Comparison of ENCODE assay signal across 9 mouse cellular contexts in the genomic region with DNA sequence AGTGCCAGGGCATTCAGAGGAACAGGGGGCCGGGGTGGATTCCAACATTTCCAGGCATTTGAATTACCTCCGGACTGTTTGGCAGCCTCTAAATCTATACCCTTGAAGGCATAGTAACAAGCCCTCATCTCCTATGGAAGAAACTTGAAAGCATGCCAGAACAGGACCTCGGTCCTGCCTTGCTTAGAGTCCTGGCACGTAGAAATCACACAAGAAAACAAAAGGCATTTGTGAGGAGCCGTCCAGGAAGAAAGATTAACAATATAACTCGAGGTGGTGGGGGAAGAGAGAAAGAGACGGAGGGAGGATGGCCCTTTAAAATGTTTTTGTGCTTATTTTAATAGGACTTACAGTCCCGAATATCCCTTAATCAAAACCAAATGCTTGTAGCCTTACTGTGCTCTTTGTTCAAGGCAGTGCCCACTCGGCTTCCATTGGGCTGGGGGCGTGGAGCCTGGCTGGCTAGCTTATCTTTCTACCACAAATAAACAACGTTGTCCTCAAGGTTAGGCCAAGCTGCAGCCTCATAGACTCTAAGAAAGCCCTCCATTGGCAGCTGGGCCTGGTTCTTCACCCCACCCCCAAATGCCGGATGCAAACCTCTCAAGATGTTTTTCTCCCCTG.
DNase-seq lines count a peak whose midpoint lies in the region; ATAC-seq and TF ChIP-seq lines count a peak whose summit lies in the region.
"Had no signal": no experiment of that assay in that cellular context is flagged by ENCODE, and none has a peak within 500 bp of the region (broad histone marks: within the 10 kb centered on the region; RNA-seq: fewer than 3 reads in every experiment).

No protein-coding gene starts in this region.

- H3ac ChIP-seq in myocyte (ENCODE audit: control insufficient read depth, insufficient read length), result no peak overlapping the region

- no peaks in the 10 kb centered on the region for H3K27me3 ChIP-seq in kidney, embryonic 16.5 days (ENCODE audit: insufficient read depth, low read length)
- H3K27me3 ChIP-seq in embryonic facial prominence, embryonic 10.5 days (replicated peaks; ENCODE audit: low read depth, poor library complexity, severe bottlenecking), result no peaks in the 10 kb centered on the region
- H3K27me3 ChIP-seq in hindbrain, embryonic 12.5 days, result no peaks in the 10 kb centered on the region
- no peaks in the 10 kb centered on the region for H3K27me3 ChIP-seq in myocyte (ENCODE audit: control insufficient read depth, insufficient read depth, insufficient read length)

- H3K36me3 ChIP-seq in kidney, embryonic 16.5 days (ENCODE audit: insufficient read depth, low read length), result no peaks in the 10 kb centered on the region
- no peaks in the 10 kb centered on the region for H3K36me3 ChIP-seq in embryonic facial prominence, embryonic 10.5 days (replicated peaks)
- no peaks in the 10 kb centered on the region for H3K36me3 ChIP-seq in hindbrain, embryonic 12.5 days
- H3K36me3 ChIP-seq in myocyte (ENCODE audit: control insufficient read depth, insufficient read depth), result no peaks in the 10 kb centered on the region

- DNase-seq in kidney, postnatal 14 days, result no peak
- DNase-seq in embryonic facial prominence, embryonic 10.5 days (ENCODE audit: low spot score), result peak; percentile 73
- DNase-seq in frontal cortex, postnatal 25 days (ENCODE audit: low spot score in 2 of 2), result no peak
- no peak for DNase-seq in frontal cortex, postnatal 14 days (ENCODE audit: low spot score in 2 of 2)
- no peak for DNase-seq in adrenal gland, postnatal 36 days
- DNase-seq: kidney, postnatal 25 days had no signal

- 52% methylated on average over 12 of the region's 12 CpGs for WGBS in kidney, embryonic 16.5 days
- 29% methylated on average over 12 of the region's 12 CpGs for WGBS in embryonic facial prominence, embryonic 10.5 days
- 27% methylated on average over 12 of the region's 12 CpGs for WGBS in hindbrain, embryonic 12.5 days

- no peaks in the 10 kb centered on the region for H3K4me1 ChIP-seq in kidney, embryonic 16.5 days (ENCODE audit: insufficient read depth, low read length)
- H3K4me1 ChIP-seq in embryonic facial prominence, embryonic 10.5 days, result peaks cover 34% of the 10 kb centered on the region
- peaks cover 32% of the 10 kb centered on the region for H3K4me1 ChIP-seq in hindbrain, embryonic 12.5 days

- H3K4me3 ChIP-seq in kidney, embryonic 16.5 days (ENCODE audit: low read length), result no peak overlapping the region
- no peak overlapping the region for H3K4me3 ChIP-seq in embryonic facial prominence, embryonic 10.5 days
- H3K4me3 ChIP-seq in hindbrain, embryonic 12.5 days, result no peak overlapping the region
- no peak overlapping the region for H3K4me3 ChIP-seq in myocyte

- no peaks in the 10 kb centered on the region for H3K79me2 ChIP-seq in myocyte (ENCODE audit: control insufficient read depth, insufficient read depth)

- no peaks in the 10 kb centered on the region for H3K9me3 ChIP-seq in kidney, embryonic 16.5 days (ENCODE audit: low read length)
- no peaks in the 10 kb centered on the region for H3K9me3 ChIP-seq in embryonic facial prominence, embryonic 10.5 days
- no peaks in the 10 kb centered on the region for H3K9me3 ChIP-seq in hindbrain, embryonic 12.5 days (replicated peaks)

- no peak for TF ChIP-seq POLR2A in myocyte (IDR thresholded peaks at IDR 0.05; ENCODE audit: insufficient read length, low read depth)

- no peak overlapping the region for H3K27ac ChIP-seq in kidney, embryonic 16.5 days (ENCODE audit: low read length)
- H3K27ac ChIP-seq in embryonic facial prominence, embryonic 10.5 days (replicated peaks), result peak overlapping the region; percentile 85
- peak overlapping the region; percentile 74 for H3K27ac ChIP-seq in hindbrain, embryonic 12.5 days

- H3K9ac ChIP-seq in kidney, embryonic 16.5 days (replicated peaks; ENCODE audit: low read length), result no peak overlapping the region
- no peak overlapping the region for H3K9ac ChIP-seq in hindbrain, embryonic 12.5 days

- H3K4me2 ChIP-seq in kidney, embryonic 16.5 days (replicated peaks; ENCODE audit: low read depth, low read length), result 0 out of 2 replicates have a peak overlapping the region, but pooled peaks have one; percentile 5
- no peak overlapping the region for H3K4me2 ChIP-seq in hindbrain, embryonic 12.5 days (replicated peaks)
- H3K4me2 ChIP-seq in myocyte (ENCODE audit: low read depth), result peak overlapping the region; percentile 20

- no peak for ATAC-seq in kidney, embryonic 16.5 days (ENCODE audit: low FRiP score, low TSS enrichment)
- ATAC-seq in hindbrain, embryonic 12.5 days (ENCODE audit: low FRiP score), result peak; percentile 72

TF ChIP-seq in myocyte, 11 proteins besides CTCF, POLR2A, EP300 and RAD21:
- TF ChIP-seq USF1 (IDR thresholded peaks at IDR 0.05; ENCODE audit: low read depth) (no peak), MAX (IDR thresholded peaks at IDR 0.05; ENCODE audit: low read depth) (no peak), TCF12 (IDR thresholded peaks at IDR 0.05; ENCODE audit: insufficient read depth, poor library complexity, severe bottlenecking) (no peak), E2F4 (IDR thresholded peaks at IDR 0.05; ENCODE audit: insufficient read depth) (no peak), REST (IDR thresholded peaks at IDR 0.05; ENCODE audit: insufficient read depth, insufficient read length) (no peak), MYOD1 (IDR thresholded peaks at IDR 0.05; ENCODE audit: control insufficient read depth in 1 of 3, insufficient read length in 2 of 3, low read depth in 2 of 3) (no peak), MYOG (IDR thresholded peaks at IDR 0.05; ENCODE audit: control insufficient read depth in 1 of 3, insufficient read depth in 1 of 3, insufficient read length in 2 of 3, low read depth in 2 of 3) (no peak), CEBPB (IDR thresholded peaks at IDR 0.05; ENCODE audit: insufficient read depth, poor library complexity, severe bottlenecking) (no peak), SRF (IDR thresholded peaks at IDR 0.05; ENCODE audit: control insufficient read depth, insufficient read length, low read depth) (no peak), TCF3 (IDR thresholded peaks at IDR 0.05; ENCODE audit: insufficient read length, low read depth) (no peak), POLR2AphosphoS2 (IDR thresholded peaks at IDR 0.05; ENCODE audit: insufficient read length, low read depth) (no peak)
